Mouse (Mus musculus): ENCODE data around the gene Nceh1. TPM values are rescaled to one million over a fixed set of nuclear protein-coding genes. Genes with fewer than 3 reads are reported as not detected.
"Not testable (repeated sequence)": the region's sequence is repeated elsewhere in the genome, so short reads cannot be mapped to it uniquely, and the experiment has no call there.

Nceh1 gene
- polyA plus RNA-seq, 1 experiment from 2014 or later: 14.3 TPM

DNA sequence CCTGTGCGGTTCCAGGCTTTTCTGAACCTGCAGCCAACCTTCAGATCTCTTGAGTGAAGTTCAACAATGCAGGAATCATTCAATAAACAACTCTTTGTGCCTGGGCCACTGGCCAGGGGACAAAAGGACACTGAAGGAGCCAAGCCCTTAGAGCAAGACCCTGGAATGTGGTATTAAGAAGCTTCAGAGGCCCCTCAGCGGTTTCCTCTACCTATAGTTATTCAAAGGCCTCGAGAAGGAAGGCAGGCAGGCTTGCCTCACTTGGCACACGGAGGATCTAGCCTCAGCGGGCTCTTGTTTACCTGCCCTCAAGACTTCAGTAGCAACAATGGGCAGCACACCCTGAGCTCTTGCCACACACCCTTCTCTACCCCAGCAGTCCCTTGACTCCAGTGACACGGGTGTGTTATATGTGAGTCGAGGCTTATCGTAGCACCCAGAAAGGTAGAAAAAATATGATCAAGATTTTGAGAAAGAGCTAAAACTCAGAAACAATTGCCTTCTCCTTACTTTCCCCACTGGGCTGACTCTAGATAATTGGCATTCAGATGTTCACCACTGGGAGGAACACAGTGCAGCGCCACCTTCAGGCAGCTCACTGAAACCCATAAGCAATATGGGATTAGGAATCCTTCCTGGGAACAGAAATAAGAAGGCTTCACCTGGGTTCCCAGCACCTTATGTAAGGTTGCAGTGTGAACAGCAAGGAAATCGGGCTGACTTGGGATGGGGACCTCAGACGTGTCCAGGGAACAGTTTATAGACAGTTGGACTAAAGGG lies 46.0 kb downstream of the Nceh1 start:
- DNase-seq (ENCODE audit: low spot score): no peak

DNA sequence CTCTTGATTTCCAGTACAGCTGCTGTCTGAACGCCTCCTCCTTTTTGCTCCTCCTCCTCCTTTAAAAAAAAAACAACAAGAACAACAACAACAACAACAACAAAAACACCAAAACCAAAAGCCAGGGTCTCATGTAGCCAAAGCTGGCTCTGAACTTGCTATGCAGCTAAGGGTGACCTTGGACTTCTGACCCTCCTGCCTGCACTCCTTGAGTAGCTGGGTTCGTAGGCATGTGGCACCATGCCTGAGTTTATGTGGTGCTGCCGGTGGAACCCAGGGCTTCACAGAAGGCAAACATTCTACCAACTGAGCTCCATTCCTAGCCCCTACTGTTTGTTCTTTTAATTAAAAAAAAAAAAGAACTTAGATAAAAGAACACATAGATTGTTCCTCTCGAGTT lies 50.6 kb downstream of the Nceh1 start:
- no peak for DNase-seq (ENCODE audit: low spot score)

DNA sequence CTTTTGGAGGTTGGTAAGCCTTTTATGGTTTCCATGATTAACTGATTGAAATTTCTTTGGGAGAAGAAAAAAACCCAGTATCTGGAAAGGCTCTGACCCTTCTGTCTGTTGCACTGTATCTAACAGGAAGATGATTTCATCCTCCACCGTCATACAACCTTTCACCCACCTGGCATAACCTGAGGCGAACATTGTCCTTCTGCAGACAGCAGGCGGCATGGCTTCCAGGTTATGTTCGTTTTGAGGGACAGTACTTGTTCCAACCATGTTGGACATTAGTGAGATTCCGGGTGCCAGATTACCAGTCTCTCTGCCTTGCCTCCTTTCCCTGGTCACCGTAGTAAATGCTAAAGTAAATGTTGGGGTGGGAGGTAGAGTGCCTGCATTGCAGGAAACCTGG lies 51.1 kb downstream of the Nceh1 start:
- DNase-seq (ENCODE audit: low spot score): no peak

DNA sequence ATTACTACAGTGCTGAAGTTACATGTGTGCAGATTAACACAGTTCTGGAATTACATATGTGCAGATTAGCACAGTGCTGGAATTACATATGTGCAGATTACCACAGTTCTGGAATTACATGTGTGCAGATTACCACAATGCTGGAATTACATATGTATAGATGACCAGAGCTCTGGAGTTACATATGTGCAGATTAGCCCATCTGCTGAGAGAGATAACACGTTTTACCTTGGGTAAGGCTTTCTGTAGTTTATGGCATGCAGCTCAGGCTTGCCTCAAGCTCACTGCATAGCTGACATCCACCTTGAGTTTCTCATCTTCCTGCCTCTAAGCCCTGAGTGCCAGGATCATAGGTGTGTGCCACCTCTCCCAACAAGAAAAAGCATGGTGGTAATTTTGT lies 52.2 kb downstream of the Nceh1 start:
- no peak for DNase-seq (ENCODE audit: low spot score)

DNA sequence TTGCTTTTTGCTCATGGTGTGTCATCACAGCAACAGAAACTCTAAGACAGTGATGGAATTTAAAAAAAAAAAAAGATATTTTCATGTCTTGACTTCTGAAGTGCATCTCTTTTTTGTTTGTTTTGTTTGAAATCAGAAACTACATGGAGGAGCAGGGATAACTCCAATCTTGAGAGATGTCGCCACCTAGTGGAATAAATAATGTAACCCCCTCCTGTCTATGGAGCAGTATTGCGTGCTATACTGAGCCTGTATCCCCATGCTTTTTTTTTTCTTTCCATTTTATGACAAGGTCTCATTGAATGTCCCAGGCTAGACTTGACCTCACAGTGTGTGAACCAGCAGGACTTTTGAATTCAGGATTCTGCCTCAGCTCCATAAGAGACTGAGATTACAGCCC lies 54.5 kb downstream of the Nceh1 start:
- peak; percentile 64 for DNase-seq (ENCODE audit: low spot score)

DNA sequence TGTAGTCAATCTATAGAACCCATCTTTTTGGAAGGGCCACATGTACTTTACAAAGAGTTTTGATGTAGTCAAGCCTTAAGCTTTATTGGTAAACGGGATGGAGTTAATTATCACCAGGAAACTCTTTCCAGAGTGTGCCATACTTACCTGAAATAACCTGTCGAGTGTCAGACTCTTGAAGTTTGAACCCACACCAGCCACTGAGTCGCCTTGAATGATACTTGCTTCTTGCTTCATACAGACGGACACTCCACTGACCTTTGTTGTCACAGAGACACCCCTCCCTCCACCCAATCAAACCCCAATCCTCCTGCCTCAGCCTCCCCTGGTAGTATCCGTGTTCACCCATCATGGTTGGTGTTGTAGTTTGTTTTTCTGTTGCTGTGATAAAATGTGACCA lies 55.8 kb downstream of the Nceh1 start:
- no peak for DNase-seq (ENCODE audit: low spot score)

DNA sequence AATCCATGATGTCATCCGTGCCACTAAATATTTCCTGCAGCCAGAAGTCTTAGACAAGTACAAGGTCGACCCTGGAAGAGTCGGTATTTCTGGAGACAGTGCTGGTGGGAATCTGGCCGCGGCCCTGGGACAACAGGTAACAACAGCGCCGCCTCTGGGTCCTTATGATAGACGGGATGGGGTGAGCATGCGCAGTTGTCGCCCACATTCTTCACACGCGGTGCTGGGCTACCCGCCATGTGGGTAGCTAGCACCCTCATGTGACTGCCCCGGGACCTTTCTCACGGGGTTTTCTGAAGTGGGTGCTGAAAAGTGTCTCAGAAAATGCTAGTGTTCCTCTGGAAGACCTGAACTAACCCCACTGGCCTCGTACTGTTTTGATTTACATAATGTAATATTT lies 56.8 kb downstream of the Nceh1 start:
- DNase-seq (ENCODE audit: low spot score): no peak

DNA sequence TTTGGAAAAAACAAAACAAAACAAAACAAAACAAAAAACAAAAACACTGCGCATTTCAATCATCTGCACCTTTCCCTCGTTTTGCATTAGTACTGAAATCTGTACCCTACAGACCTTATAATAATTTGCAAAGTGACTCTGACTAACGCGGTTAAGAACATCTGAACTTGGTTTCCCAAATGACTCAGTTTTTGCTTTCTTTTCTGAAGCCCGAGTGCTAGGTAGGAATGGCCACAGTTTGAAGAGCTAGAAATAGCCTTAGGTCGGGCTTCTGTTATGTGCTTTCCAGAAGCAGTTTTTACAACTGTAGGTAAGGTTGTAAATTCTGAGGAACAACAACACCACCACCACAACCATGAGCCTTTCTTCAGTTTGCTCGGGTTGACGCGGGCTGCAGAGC lies 59.1 kb downstream of the Nceh1 start:
- DNase-seq (ENCODE audit: low spot score): no peak

DNA sequence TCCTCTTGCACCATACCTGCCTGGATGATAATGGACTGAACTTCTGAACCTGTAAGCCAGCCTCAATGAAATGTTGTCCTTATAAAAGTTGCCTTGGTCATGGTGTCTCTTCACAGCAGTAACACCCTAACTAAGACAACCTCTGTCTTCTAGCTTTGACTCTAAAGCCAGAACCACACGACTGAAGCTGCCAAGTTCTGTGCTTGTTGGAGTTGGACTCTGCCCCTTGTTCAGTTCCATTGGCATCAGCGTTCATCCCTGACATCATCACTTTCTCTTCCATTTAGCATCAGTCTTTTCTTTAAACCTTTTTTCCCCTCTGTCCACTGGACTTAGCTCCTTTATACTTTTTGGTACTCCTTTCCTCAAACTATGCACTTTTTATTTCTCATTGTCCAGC lies 63.4 kb downstream of the Nceh1 start:
- no peak for DNase-seq (ENCODE audit: low spot score)

DNA sequence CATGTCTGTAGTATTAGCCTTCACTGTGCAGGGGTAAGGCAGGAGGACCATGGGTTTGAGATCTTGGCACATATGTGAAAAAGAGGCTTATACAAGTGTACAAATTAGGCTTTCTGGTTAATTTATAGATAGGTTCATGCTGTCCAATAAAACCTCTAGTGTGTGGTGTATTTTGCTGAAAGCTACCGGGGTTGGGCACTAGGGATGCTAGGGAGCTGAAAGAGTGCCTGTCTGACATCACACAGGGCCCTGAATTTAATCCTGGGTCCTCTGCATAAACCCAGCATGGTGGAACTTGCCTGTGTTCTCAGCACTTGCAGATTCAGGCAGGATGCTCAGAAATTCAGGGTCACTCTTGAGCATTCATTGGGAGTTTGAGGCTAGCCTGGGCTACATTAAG lies 65.0 kb downstream of the Nceh1 start:
- no peak for DNase-seq (ENCODE audit: low spot score)

DNA sequence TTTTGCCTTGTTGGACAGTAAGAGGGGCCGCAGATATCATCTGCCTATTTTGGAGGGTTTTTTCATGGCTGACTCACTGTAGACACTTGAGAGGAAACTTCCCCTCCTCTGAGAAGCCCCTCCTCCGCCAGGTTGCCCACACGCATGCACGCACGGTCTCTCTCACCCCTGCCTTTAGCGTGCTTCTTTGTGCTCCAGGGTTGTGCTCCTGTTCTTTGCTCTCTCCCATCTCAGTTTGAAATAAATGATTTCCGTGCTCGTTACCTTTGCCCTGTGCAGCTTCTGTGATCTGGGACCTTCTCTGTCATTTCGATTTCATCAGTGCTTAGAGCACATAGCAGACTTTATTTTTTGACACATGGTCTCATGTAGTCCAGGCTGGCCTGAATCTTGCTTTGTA lies 66.3 kb downstream of the Nceh1 start:
- DNase-seq (ENCODE audit: low spot score): no peak

DNA sequence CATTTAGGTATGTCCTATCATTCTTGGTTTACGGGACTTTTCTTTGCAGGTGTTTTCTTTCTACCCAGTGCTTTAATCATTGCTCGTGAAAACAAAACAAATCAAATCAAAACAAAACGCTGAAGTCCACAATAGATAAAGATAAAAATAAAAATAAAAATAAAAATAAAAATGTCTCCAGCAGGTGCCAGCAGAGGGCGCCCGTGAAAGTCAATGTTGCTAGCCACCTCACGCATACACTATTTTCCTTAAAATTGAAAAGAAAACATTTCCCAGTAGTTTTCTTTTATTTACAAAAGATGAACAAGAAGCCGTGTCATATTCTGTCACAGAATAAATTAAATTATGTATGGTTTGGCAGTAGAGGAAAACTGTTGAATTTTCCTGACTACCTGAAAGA lies 68.2 kb downstream of the Nceh1 start:
- DNase-seq (ENCODE audit: low spot score): peak; percentile 21

DNA sequence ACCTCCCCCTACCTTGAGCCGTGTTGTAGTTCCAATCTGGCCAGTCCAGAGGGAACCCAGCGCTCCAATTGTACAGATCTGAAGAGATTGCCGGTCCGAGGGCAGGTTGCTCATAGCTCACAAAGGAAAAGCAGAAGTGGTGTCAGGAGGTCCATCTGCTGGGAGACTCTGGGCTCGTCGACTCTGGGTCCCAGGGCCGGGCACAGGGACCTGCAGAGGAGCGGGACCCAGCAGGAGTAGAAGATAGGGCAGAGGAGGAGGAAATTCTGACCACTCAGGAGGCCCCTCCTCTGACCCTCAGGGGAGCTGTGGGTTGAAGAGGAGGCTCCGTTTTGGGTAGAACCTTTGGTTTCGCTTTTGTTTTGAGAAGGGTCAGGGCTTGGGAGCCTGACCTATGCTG lies 75.7 kb downstream of the Nceh1 start:
- DNase-seq (ENCODE audit: low spot score): no peak

DNA sequence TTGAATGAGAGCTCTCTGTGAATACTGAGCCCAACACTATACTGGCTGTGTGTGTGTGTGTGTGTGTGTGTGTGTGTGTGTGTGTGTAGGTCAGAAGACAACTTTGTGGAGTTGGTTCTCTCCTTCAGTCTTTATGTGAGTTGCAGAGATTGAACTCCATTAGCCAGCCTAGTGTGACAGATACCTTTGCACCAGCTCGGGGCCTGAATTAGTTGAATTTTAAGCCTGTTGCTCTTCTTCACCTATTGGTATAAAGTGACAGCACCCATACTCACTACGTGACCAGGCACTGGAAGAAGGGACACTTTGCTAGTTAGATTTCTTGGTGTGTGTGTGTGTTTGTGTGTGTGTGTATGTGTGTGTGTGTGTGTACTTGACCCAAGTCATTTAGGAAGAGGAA lies 77.6 kb downstream of the Nceh1 start:
- DNase-seq (ENCODE audit: low spot score): no peak

DNA sequence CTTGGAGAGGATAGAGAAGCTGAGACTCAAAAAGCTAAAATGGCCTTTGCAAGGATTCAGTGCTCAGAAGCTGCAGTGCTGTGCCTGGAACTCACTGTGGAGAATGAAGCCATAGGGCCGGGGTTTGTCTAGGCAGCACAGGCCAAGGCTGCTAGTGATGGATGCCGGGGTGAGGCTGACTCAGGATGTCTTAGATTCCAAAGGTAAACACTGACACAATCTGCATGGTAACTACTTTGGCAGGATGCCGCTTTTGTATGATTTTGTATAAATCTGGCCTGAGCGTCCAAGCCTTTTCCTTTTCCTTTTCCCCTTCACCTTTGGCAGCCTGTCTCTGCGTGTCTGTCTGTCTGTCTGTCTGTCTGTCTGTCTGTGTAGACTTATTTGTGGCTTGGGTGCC lies 84.6 kb downstream of the Nceh1 start:
- DNase-seq (ENCODE audit: low spot score): no peak

DNA sequence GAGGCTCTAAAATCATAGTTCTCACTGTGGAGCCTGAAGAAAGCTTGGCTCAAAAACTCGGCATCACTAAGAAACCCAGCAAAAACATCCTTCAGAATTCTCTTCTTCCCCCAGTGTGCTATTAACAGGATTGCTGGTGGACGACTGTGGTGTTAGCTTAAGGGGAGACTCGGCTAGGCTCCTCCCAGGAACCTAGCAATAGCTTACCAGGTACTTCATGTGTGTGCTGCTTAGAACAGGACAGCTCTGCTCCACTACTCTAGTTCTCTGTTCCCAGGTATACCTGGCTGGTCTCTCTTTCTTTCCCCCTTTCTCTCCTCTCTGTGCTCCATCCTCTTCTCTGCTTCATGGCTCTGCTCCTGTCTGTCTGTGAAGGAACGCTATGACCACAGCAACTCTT lies 85.1 kb downstream of the Nceh1 start:
- DNase-seq (ENCODE audit: low spot score): no peak

DNA sequence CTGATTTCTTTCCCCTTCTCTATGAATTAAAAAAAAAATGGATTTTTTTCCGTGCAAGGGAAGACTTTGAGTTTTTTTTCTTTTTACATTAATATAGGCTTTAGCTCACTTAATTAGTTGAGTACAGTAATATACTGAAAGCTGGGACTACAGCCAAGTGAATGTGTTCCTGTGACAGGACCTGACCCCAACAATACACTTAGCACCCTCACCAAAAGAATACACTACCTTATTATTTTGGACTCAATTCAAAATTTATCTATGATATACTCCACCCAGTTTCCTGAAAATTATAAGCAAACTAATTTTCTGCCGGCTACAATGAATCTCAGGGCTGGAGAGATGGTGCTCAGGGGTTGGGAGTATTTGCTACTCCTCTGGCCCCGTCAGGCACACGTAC lies 86.4 kb downstream of the Nceh1 start:
- DNase-seq (ENCODE audit: low spot score): no peak

DNA sequence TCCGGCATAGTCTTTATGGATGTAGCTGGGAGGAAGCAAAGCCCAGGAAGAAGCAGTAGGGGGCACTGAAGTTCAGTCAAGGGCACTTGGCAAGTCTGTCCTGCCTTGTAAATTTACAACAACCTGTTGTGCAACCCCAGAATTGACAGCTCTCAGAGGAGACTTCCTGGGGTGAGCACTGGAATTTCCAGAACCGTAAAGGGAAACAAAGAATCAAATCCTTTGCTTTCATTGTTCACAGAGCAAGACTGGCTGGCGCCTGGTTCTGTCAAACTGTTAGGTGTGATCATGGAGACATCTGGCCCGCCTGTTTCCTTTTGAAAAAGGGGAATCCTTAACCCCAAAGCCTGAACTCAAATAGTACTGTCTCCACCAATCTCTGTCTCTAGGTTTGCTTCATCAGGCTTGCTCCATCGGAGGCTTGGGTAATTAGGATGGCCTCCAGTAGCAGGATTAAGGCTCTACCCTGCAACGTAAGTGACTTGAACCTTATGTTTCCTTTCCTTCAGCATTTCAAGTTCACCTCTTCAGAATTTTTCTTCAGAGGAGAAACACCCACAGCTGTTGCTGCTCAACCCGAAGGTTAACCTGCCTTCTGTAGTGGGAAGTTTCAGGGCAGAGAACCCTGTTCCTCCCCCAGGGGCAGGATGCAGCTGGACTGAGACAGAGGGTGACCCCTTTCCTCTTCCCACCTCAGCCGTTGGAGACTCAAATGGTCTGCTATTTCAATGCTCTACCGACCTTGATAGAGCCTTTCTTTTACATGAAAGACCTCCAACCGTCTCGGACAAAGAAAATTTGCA lies 87.6 kb downstream of the Nceh1 start:
- peak; percentile 65 for DNase-seq (ENCODE audit: low spot score)

DNA sequence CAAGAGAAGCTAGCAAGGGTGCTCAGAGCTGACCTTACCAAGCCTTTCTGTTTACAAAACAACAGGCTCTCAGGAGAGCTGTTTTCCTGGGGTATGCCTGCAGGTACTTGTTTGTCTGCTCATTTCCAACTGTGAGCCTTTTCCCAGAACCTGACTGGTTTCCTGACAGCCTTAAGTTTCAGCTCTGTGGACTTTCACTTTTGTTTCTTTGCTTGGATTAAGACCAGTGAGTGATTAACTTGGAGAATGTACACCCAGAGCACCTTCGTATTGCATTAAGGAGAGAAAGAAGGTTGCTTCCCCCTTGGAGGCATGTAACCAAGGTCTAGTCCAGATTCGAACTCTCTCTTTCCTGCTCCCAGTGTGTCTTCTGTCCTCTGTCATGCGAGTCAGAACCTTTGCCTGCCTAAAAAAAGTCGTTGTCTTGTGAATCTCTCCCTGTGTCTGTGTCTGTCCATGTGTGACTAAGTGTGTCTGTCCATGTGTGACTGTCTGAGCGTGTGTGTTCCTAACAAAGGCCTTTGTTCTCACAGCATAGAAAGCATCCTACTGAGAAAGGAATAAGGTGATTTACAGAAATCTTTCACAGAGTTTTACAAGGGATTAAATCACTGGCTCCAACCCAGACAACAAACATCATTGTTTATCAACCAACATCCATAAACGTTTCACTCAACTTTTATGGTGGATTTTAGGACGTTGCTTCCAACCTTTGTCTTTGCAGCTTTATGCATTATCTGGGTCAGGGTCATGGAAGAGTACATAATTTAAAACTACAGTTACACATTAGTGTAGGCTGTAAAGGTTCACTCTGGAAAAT lies 90.4 kb downstream of the Nceh1 start:
- DNase-seq (ENCODE audit: low spot score): no peak

DNA sequence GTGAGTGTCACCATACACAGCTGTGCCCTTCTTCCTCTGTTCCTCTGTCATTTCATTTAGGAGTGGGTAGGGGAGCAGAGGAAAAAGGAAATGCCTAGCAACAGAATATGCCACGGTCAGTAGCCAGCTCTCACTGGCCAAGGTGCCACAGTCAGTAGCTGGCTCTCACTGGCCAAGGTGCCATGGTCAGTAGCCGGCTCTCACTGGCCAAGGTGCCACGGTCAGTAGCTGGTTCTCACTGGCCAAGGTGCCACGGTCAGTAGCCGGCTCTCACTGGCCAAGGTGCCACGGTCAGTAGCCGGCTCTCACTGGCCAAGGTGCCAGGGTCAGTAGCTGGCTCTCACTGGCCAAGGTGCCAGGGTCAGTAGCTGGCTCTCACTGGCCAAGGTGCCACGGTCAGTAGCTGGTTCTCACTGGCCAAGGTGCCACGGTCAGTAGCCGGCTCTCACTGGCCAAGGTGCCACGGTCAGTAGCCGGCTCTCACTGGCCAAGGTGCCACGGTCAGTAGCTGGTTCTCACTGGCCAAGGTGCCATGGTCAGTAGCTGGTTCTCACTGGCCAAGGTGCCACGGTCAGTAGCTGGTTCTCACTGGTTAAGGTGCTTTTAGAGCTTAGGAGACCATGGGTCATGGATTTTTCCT lies 96.6 kb downstream of the Nceh1 start:
- DNase-seq (ENCODE audit: low spot score): not testable (repeated sequence)

DNA sequence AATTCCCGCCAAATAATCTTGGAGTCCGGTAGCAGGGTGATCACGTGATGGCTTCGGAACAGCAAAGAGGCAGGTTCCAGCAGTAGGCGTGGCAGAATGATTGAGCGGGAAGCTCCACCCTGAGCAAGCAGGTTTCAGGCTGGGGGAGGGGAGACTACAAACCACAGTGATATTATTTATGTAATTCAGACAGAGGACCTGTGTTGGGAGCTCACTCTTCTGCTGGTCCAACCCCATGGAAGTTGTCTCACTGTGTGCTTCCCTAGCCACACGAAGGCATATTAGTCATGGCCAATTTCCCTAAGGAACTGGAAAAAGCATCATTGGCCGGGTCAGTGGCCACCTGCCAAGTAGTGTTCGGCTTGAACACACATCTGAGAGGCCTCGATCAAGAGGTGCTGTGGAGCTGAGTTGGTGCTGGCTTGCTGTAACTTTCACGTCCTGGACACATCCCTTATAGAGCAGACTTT lies 97.5 kb downstream of the Nceh1 start:
- peak; percentile 26 for DNase-seq (ENCODE audit: low spot score)

Data from thymus, postnatal 0 days (tissue).